Mouse (Mus musculus) cerebellum, adult (tissue): ENCODE results near the gene Uvrag.

ENCODE experiments used
- ATAC-seq: cut with Nextera tagmentation; 2 replicates; pipeline ENCODE4 v1.9.2; 2017; ENCODE audit warnings: mild to moderate bottlenecking, moderate library complexity, mixed read lengths; ENCODE audit not compliant: insufficient number of reproducible peaks, low FRiP score, low TSS enrichment

Gene Uvrag

DNA sequence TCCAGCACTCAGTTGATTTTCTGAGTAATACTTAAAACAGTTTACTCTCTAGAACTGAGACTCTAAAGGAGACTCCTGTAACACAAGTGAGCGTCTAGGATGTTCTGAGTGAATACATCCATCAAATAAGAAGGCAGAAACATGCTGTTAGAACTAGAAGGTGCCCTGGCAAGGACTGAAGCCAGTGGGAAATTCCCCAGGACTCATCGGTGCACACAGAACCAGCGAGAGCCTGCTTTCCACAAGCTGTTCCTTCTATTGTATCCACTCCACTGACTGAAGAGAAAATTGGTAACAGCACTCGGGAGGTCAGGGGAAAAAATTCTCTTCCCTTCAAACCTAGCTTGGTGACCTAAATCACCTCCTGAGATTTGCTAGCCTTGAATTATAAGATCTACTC lies 233.5 kb downstream of the Uvrag start:
- ATAC-seq = no peak

DNA sequence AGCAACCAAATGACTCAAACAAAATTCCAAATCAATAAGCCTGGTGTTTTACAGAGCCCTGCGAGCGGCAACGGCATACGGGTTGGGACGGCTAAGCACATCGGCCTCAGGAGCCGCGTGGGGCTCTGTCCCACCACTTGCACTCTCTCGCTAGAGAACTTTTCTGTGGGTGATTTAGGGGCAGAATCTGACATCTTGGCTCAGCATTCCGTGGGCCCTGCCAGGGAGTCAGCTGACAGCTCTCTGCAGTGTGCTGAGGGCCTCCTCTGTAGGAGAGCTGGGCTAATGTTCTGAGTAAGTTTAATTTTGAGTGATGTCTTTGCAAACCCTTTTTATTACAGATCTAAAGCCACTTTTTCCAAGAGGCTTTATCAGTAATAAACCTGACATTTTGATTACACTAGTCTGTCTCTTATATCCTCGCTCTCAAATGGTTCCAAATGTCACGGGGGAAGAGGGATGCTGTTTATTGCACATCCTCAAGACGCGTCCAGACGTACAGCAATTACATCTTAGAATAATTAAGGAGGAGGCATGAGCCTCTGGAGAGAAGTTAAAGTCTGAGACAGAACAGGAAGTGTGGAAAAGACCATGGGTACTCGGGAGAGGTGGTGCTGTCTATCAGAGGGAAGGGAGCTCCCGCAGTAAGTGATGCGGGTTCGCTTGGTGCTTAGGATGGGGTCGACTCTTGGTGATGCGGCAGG lies 236.1 kb downstream of the Uvrag start:
- no peak for ATAC-seq

DNA sequence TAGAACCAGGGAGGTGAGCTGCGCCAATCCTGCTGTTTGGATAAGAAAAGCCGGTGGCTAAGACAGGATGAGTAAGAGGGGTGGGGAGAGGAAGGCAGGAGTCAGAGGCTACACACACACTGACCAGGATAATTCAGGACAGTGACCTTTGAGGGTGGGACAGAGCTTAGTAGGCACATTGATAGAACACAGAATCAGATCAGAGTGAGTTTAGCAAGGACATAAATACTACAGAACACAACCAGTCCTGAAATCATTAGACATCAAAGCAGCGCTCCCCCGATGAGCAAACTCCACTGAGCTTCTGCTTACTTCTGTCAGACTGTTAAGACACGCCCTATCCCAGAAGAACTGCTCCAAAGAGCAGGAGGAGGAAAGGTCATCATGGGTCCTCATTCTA lies 237.1 kb downstream of the Uvrag start:
- no peak for ATAC-seq

DNA sequence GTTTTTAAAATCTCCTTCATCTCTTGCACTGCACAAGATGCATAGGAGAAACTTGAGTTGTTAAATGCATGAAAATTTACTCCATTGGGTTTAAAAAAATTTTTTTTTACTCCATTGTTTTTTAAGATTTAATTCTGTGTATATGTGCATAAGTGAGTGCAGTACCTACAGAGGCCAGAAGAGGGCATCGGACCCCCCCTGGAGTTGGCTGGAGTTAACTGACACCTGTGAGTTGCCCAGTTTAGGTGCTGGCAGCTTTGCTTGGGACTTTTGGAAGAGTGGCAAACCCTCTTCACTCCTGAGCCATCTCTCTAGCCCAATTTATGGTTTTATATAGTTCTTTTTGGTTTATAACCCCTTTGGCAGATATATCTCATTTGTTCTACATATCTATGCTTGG lies 239.8 kb downstream of the Uvrag start:
- ATAC-seq = no peak

DNA sequence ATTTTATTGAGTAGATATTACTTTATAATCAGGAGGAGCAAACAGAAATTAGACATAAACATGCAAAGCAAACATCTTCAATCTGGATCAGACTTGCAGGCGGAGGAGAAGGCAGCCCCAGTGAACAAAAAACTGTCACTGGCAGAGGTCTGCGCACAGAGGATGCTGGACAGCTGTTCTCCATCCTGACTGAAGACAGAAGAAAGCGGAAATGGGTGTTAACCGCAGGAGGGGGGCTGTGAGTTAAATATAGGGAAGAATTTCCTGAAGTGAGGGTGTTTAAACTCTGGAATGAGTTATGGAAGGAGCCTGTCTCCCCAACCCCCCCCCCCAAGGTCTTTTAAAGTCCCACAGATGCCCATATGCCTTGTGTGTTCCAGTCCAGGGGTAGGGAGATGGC lies 241.1 kb downstream of the Uvrag start:
- ATAC-seq = no peak

DNA sequence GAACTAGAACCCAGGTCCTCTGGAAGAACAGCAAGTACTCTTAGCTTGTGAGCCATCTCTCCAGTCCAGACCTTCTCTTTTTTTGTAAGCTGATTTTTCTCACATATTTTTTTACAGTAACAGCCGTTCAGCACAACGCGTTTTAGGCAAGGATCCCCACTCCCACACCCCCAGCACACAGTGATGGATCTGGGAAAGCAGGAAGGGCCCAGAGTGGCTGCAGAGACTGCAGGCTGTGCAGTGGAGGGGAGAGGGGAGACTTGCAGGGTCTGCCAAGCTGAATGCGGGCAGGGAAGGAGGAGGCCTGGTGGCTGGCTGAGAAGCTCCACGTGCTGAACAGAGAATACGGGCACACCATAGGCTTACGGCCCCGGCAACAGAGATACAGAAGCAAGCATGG lies 243.6 kb downstream of the Uvrag start:
- ATAC-seq = no peak

DNA sequence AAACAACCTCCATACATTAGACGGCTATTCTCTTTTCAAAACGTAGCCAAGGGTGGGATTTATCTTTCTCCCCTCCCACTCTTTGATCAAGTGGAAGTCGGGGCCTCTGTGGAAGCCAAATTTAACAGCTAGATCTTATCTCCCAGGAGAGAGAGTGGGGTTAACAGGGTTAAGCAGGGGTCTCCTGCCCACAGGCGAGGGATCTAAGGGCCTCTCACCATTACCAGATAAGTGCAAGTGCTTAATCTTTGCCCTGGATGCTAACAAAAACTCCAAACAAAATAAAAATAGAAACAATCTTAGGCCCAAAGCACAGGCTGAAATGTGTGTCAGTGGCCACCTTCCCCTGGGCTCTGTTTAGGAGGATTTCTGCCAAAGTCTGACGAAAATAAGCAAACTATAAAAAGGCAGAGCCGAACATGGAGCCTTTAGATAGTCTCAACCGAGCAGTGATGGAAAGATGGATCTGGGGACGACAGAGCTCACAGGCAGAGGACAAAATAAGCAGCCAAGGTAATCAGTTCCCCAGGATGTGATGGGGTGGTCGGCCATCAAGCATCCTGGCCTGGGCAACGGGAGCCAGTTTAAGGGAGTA lies 245.3 kb downstream of the Uvrag start:
- no peak for ATAC-seq

DNA sequence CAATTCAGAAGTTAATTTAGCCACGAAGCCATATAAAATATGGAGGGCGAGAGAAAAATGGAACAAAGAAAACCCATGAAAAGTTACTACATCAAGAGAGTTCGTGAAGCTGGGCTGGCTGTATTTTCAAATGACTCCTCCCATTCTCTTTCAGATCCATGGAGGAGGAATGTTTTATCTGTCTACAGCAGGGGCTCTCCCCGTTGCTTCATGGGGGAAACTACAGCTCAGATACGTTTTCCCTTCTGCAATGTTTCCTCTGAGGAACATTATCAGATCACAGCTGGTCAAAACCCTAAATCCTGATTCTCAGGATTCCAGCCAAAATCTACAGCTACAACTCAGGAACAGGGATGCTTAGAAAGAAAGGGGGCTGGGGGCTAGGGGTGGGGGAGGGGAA lies 246.2 kb downstream of the Uvrag start:
- no peak for ATAC-seq

DNA sequence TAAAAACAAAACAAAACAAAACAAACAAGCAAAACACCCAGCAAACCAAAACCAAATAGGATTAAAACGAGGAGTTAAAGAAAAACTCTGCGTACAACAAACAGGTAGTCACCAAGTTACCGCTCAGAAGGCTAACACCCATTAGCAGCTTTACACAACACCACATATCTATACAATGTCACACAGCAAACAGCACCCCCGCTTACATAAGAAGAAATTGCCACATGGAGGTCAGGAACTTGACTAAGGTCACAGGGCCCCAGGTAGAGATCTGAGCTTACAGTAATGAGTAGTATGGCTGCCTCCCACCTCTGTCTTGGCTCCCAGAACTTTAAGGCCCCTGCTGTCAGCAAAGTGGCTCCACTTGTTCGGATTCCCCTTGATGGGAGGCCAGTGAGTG lies 246.6 kb downstream of the Uvrag start:
- no peak for ATAC-seq

DNA sequence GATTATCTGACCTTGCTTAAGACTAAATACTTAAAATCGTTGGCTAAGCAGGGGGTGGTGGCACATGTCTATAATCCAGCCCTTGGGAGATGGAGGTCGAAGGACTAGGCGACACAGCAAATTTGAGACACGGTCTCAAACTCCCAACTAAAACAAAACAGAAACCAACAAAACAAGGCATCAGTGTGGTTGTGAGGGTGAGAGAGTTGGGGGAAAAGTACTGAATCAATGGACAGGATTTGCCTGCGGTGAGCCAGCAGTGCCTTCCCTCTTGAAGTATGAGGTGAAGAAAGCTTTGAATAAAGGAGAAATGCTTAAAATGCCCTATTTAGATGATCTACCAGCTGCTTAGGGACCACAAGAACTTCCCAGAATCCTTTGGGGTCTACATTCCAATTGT lies 247.8 kb downstream of the Uvrag start:
- no peak for ATAC-seq

DNA sequence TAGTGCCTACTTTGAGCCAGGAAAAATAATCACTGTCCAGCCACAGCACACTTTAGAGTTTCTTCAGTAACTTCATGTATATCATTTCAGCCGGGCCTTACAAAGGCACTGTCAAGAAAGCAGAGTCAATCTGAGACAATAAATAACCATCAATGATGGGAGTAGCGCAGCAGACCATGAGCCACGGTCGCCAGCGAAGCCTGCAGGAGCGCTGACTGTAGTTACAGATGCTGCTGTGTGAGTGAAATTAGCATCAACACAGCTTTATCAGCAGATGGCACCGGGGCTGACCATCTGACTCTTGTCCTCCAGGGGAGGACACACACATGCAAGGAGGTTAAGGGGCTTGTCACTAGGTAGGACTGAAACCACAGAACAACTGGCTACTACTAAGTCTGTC lies 251.7 kb downstream of the Uvrag start:
- no peak for ATAC-seq

DNA sequence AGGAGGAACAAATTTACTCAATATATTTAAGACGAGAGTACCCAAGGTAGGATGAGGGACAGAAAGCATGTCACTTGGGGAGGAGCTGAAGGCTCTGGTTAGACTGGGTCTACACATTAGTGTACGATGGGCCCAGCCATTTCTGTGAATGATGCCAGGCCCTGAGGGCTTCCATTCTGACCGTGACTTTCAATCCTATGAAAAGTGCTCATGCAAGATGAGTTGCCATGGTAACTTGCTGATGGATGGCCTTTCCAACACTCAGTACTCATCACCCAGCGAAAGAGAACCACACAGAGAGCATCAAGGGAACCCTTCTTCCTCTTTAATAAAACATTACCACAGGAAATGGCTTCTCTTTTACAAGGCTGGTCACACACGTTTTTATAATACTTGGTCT lies 252.1 kb downstream of the Uvrag start:
- ATAC-seq = no peak

DNA sequence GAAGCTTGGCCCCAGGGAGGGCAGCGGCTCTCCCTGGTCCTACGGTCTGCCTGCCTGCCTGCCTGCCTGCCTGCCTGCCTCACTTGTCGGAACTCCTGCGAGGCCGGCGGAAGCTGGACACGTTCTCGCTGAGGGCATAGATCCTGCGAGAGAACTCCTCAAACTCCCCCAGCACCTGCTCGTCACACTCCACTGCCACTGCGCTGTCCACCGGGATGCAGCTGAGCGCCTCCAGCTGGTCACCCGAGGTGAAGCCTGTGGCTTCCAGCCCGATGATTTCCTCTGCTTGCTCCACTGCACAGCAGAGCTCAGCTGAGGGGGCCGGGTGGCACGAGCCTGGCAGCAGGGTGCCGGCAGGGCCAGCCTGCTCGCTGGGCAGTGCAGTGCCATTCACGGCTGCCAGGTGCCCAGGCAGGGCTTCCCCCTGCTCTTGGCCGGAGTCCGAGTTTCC lies 253.1 kb downstream of the Uvrag start:
- peak; percentile 60 for ATAC-seq

DNA sequence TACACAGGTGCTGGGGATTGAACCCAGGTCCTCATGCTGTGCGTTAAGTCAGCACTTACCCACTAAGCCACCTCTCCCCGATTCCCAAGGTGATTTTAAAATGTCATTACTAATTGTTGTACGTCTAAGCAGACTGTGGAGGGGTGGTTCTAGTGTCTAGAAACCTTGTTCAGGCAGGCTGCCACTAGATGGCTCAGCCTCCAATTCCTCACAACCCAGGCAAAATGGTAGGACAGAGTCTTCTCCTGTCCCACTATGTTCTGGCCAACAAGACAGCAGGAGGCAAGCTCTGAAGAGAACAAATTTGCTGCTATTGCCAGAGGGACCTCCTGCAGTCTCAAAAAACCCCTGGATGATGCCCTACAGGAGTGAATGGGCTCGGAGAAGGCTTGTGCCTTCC lies 259.1 kb downstream of the Uvrag start:
- ATAC-seq = no peak

DNA sequence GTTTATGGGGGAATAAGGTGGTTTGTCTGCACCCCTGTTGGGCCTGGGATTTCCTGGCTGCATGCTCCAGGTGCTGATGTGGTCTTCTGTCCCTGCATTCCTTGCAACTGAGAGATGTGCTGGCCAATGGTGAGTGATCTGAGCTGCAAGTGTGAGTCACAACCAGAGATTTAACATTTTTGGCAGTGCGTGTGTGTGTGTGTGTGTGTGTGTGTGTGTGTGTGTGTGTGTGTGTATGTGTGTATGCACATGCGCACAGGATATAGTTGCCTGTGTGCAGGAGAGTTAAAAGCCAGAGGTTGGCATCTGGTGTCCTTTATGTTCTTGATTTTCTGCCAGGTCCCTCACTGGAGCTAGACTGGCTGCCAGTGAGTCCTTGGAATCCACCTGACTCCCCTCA lies 261.8 kb downstream of the Uvrag start:
- ATAC-seq = no peak

DNA sequence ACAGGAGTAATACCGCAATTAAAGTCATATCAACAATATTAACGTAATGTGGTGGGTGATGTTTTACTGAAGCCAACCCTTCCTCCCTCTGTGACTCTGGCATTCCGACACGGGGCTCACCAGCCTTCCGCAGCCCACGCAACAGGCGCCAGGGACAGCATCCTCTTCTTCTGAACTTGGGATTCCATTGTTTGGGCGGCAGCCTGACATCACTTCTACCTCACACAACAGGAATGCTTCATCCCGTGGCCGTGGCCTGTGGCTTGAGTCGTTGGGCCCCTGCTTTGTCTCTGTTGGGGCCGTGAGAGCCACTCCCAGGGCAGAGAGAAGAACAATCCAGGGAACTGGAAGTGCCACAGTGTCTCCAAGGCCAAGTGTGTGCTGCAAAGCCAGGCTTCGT lies 264.8 kb downstream of the Uvrag start:
- ATAC-seq = no peak

DNA sequence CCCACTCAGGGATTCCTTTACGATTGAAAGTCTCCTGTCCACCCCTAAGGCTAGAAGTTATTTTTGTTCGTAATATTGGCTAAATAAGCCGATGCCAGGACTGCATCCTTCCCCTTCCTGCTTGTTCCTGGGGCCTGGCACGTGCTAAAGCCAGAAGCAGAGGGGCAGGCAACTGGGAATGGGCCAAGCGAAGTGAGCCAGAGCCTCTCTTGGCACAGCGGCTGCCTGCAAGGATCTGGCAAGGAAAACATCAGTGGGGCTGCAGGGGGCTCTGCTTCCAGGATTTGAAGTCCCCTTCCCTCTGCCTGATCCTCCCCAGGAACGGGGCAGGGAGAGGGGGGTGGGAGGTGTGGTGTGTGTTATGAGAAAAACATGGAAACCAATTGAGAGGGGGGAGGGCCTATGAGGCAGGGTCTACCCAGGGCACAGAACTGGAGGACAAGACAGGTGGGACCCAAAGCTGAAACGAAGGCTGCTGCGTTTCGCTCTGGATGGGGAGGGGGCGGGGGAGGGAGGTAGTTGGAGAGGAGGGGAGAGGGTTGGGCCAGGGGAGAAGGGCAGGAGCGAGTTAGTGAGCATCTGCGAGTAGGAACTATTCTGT lies 265.5 kb downstream of the Uvrag start:
- no peak for ATAC-seq

DNA sequence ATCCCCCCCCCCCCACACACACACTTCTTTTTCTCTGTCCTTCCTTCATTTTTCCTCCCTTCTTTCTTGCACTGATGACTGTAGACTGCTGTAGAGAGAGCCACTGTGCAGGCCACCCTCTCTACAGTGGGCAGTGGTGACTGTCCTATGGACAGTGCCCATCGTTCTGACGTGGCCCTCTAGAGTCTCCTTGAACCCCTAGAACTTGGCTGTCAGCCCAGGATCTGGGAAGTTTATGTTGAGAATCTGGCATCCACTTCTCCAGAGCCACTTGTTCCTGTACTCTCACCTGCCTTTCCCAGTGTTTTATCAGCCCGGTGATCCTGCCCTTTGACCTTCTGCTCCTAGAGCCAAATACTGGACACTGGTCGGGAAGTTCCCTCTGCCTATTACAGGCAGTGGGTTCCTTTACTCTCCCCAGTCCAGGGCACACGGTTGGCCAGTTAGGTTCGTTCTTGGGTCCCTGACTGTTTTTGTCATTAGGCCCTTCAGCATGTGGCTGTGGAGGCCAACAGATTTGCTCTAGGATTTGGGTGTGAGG lies 266.5 kb downstream of the Uvrag start:
- no peak for ATAC-seq

DNA sequence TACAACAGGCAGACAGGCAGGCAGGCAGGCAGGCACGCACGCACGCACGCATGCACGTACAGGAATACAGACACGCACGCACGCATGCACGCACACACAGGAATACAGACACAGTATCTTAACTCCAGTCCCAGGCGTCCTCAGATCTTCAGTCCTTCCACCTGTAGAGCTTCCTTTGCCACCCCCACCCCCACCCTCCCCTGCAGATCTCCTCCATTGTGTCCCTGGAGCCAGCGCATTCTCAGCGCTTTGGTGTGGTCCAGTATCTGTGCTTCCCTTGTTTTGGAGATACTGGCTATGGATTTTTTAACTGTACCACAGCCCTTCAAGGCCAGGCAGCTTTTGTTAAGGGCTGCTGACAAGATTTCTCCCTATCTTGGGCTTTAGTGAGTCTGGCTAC lies 267.6 kb downstream of the Uvrag start:
- no peak for ATAC-seq

DNA sequence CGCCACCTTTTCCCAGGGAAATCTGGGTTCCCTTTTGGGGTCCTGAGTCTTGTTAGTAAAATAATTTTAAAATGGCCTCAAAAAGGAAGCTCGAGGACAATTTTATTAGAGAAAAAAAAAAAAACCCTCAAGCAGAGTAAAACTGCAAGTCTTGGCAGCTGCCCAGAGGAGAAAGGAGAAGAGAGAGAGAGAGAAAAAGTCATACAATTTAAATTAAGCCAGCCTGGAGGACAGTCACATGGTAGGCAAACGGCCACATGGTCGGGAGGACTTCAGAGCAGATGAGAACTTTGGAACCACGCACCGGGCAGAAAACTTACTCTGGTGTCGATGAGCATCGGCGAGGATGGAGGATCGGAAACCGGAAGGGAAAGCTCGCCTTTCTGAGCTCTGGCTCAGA lies 269.1 kb downstream of the Uvrag start:
- no peak for ATAC-seq

DNA sequence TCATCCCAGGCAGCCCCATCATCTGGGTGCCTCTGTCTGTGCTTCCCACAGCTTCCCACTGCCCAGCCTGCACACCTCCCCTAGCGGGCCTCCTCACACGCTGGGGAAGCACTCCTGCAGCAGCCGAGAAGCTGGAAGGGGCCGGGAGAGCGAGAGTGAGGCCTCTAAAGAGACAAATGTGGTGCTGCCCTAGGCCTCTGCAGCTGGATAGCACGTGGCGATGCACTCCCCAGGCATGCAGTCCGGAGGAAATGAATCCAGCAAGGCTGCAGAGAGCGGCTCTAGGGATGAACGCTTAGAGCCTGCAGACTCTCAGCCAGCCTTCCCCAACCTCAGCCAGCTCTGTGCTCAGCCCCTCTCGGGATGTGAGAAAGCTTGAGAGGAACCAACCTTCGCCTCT lies 270.1 kb downstream of the Uvrag start:
- ATAC-seq = no peak

DNA sequence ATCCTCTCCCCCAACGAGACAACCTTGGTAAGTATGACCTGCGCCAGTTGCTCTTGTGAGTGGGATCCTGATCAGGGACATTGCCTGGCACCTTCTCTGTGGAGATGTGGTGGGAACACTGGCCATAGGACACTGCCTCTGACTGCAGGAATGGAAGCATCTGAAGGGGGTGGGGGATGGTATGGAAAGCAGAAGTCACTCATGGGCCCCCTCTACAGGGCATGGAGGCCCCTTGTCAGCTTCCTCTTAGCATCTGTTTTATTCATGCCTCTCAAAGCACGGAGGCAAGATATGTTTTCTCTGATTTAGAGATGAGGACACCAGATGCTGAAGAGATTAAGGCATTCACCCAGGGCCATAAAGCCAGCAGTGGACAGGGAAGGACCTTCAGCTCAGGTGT lies 271.9 kb downstream of the Uvrag start:
- no peak for ATAC-seq
